Mouse (Mus musculus): Measurements from ENCODE around the gene Atp2b2. TPM values are rescaled to one million over a fixed set of nuclear protein-coding genes. Genes with fewer than 3 reads are reported as not detected.

The Atp2b2 gene
- polyA plus RNA-seq, 1 experiment from 2014 or later: 13.4 TPM

- Histone ChIP-seq H3K9ac (ENCODE audit: low read length) (no peak overlapping the region), H3K4me1 (ENCODE audit: control insufficient read depth, insufficient read depth, low read length) (peaks cover 13% of the 10 kb centered on the region), H3K9me3 (replicated peaks; ENCODE audit: control insufficient read depth, low read length) (no peaks in the 10 kb centered on the region), H3K27ac (ENCODE audit: low read depth, low read length) (no peak overlapping the region), H3K27me3 (replicated peaks; ENCODE audit: control insufficient read depth, insufficient read depth, low read length) (no peaks in the 10 kb centered on the region), H3K36me3 (ENCODE audit: control insufficient read depth, insufficient read depth, low read length) (no peaks in the 10 kb centered on the region), H3K4me3 (ENCODE audit: low read depth, low read length) (no peak overlapping the region), H3K4me2 (ENCODE audit: low read length) (no peak overlapping the region)
- DNase-seq (ENCODE audit: low spot score): no peak
- ATAC-seq: no peak
Measured at GRCm38 (mm10) chr6:113886886-113887285, 155.5 kb downstream of the Atp2b2 start.

GRCm38 (mm10) chr6:113884806-113885205 lies 157.6 kb downstream of the Atp2b2 start:
- WGBS: 71% methylated on average over 4 of the region's 4 CpGs
- no peak for DNase-seq (ENCODE audit: low spot score)
- no peak overlapping the region for H3K4me2 ChIP-seq (ENCODE audit: low read length)
- H3K9ac ChIP-seq (ENCODE audit: low read length): no peak overlapping the region
- H3K27me3 ChIP-seq (replicated peaks; ENCODE audit: control insufficient read depth, insufficient read depth, low read length): no peaks in the 10 kb centered on the region
- no peak for ATAC-seq
- H3K9me3 ChIP-seq (replicated peaks; ENCODE audit: control insufficient read depth, low read length): no peaks in the 10 kb centered on the region
- peaks cover 7% of the 10 kb centered on the region for H3K4me1 ChIP-seq (ENCODE audit: control insufficient read depth, insufficient read depth, low read length)
- H3K27ac ChIP-seq (ENCODE audit: low read depth, low read length): no peak overlapping the region
- no peaks in the 10 kb centered on the region for H3K36me3 ChIP-seq (ENCODE audit: control insufficient read depth, insufficient read depth, low read length)
- no peak overlapping the region for H3K4me3 ChIP-seq (ENCODE audit: low read depth, low read length)

- 53% methylated on average over 9 of the region's 9 CpGs for WGBS
- H3K27ac ChIP-seq (ENCODE audit: low read depth, low read length): no peak overlapping the region
- H3K27me3 ChIP-seq (replicated peaks; ENCODE audit: control insufficient read depth, insufficient read depth, low read length): no peaks in the 10 kb centered on the region
- no peak overlapping the region for H3K4me2 ChIP-seq (ENCODE audit: low read length)
- H3K4me1 ChIP-seq (ENCODE audit: control insufficient read depth, insufficient read depth, low read length): no peaks in the 10 kb centered on the region
- no peaks in the 10 kb centered on the region for H3K9me3 ChIP-seq (replicated peaks; ENCODE audit: control insufficient read depth, low read length)
- peak overlapping the region; percentile 17; the same call in 1 of the 2 replicates for H3K9ac ChIP-seq (ENCODE audit: low read length)
- ATAC-seq: no peak
- no peak for DNase-seq (ENCODE audit: low spot score)
- H3K36me3 ChIP-seq (ENCODE audit: control insufficient read depth, insufficient read depth, low read length): no peaks in the 10 kb centered on the region
- no peak overlapping the region for H3K4me3 ChIP-seq (ENCODE audit: low read depth, low read length)
Measured at GRCm38 (mm10) chr6:113883225-113883624, 159.2 kb downstream of the Atp2b2 start.

GRCm38 (mm10) chr6:113882396-113882795 lies 160.0 kb downstream of the Atp2b2 start:
- WGBS: 68% methylated on average over 7 of the region's 7 CpGs
- ATAC-seq: no peak
- Histone ChIP-seq H3K36me3 (ENCODE audit: control insufficient read depth, insufficient read depth, low read length) (no peaks in the 10 kb centered on the region), H3K9me3 (replicated peaks; ENCODE audit: control insufficient read depth, low read length) (no peaks in the 10 kb centered on the region), H3K9ac (ENCODE audit: low read length) (no peak overlapping the region), H3K4me2 (ENCODE audit: low read length) (no peak overlapping the region), H3K4me3 (ENCODE audit: low read depth, low read length) (no peak overlapping the region), H3K4me1 (ENCODE audit: control insufficient read depth, insufficient read depth, low read length) (no peaks in the 10 kb centered on the region), H3K27me3 (replicated peaks; ENCODE audit: control insufficient read depth, insufficient read depth, low read length) (no peaks in the 10 kb centered on the region), H3K27ac (ENCODE audit: low read depth, low read length) (no peak overlapping the region)
- no peak for DNase-seq (ENCODE audit: low spot score)

- H3K27ac ChIP-seq (ENCODE audit: low read depth, low read length): no peak overlapping the region
- no peak overlapping the region for H3K4me3 ChIP-seq (ENCODE audit: low read depth, low read length)
- H3K4me2 ChIP-seq (ENCODE audit: low read length): no peak overlapping the region
- DNase-seq (ENCODE audit: low spot score) (no peak), ATAC-seq (no peak)
- H3K9ac ChIP-seq (ENCODE audit: low read length): no peak overlapping the region
- H3K36me3 ChIP-seq (ENCODE audit: control insufficient read depth, insufficient read depth, low read length): no peaks in the 10 kb centered on the region
- no peaks in the 10 kb centered on the region for H3K9me3 ChIP-seq (replicated peaks; ENCODE audit: control insufficient read depth, low read length)
- no peaks in the 10 kb centered on the region for H3K27me3 ChIP-seq (replicated peaks; ENCODE audit: control insufficient read depth, insufficient read depth, low read length)
- WGBS: 51% methylated on average over 10 of the region's 10 CpGs
- H3K4me1 ChIP-seq (ENCODE audit: control insufficient read depth, insufficient read depth, low read length): no peaks in the 10 kb centered on the region
Measured at GRCm38 (mm10) chr6:113881561-113882243, 160.7 kb downstream of the Atp2b2 start.

- WGBS: 55% methylated on average over 3 of the region's 3 CpGs
Measured at GRCm38 (mm10) chr6:113879366-113879765, 163.0 kb downstream of the Atp2b2 start.

GRCm38 (mm10) chr6:113878510-113879128 lies 163.8 kb downstream of the Atp2b2 start:
- Histone ChIP-seq H3K9me3 (replicated peaks; ENCODE audit: control insufficient read depth, low read length) (no peaks in the 10 kb centered on the region), H3K4me2 (ENCODE audit: low read length) (no peak overlapping the region)
- 84% methylated on average over 8 of the region's 8 CpGs for WGBS

More at GRCm38 (mm10) chr6:113879366-113879765, 163.0 kb downstream of the Atp2b2 start:
- Histone ChIP-seq H3K9ac (ENCODE audit: low read length) (no peak overlapping the region), H3K36me3 (ENCODE audit: control insufficient read depth, insufficient read depth, low read length) (no peaks in the 10 kb centered on the region), H3K4me3 (ENCODE audit: low read depth, low read length) (no peak overlapping the region), H3K9me3 (replicated peaks; ENCODE audit: control insufficient read depth, low read length) (no peaks in the 10 kb centered on the region), H3K27me3 (replicated peaks; ENCODE audit: control insufficient read depth, insufficient read depth, low read length) (no peaks in the 10 kb centered on the region), H3K4me1 (ENCODE audit: control insufficient read depth, insufficient read depth, low read length) (no peaks in the 10 kb centered on the region), H3K4me2 (ENCODE audit: low read length) (no peak overlapping the region), H3K27ac (ENCODE audit: low read depth, low read length) (no peak overlapping the region)
- no peak for DNase-seq (ENCODE audit: low spot score)
- no peak for ATAC-seq

GRCm38 (mm10) chr6:113876585-113876984 lies 165.8 kb downstream of the Atp2b2 start:
- H3K27me3 ChIP-seq (replicated peaks; ENCODE audit: control insufficient read depth, insufficient read depth, low read length): no peaks in the 10 kb centered on the region
- no peaks in the 10 kb centered on the region for H3K9me3 ChIP-seq (replicated peaks; ENCODE audit: control insufficient read depth, low read length)
- H3K4me2 ChIP-seq (ENCODE audit: low read length): no peak overlapping the region
- no peak overlapping the region for H3K4me3 ChIP-seq (ENCODE audit: low read depth, low read length)
- WGBS: 86% methylated on average over 3 of the region's 3 CpGs
- no peak overlapping the region for H3K9ac ChIP-seq (ENCODE audit: low read length)
- no peak overlapping the region for H3K27ac ChIP-seq (ENCODE audit: low read depth, low read length)
- DNase-seq (ENCODE audit: low spot score) (no peak), ATAC-seq (no peak)
- H3K4me1 ChIP-seq (ENCODE audit: control insufficient read depth, insufficient read depth, low read length): no peaks in the 10 kb centered on the region
- no peaks in the 10 kb centered on the region for H3K36me3 ChIP-seq (ENCODE audit: control insufficient read depth, insufficient read depth, low read length)

More at GRCm38 (mm10) chr6:113878510-113879128, 163.8 kb downstream of the Atp2b2 start:
- ATAC-seq (no peak), DNase-seq (ENCODE audit: low spot score) (no peak)
- no peak overlapping the region for H3K27ac ChIP-seq (ENCODE audit: low read depth, low read length)
- no peaks in the 10 kb centered on the region for H3K4me1 ChIP-seq (ENCODE audit: control insufficient read depth, insufficient read depth, low read length)
- H3K27me3 ChIP-seq (replicated peaks; ENCODE audit: control insufficient read depth, insufficient read depth, low read length): no peaks in the 10 kb centered on the region
- no peaks in the 10 kb centered on the region for H3K36me3 ChIP-seq (ENCODE audit: control insufficient read depth, insufficient read depth, low read length)
- no peak overlapping the region for H3K4me3 ChIP-seq (ENCODE audit: low read depth, low read length)
- H3K9ac ChIP-seq (ENCODE audit: low read length): no peak overlapping the region

GRCm38 (mm10) chr6:113875201-113875600 lies 167.2 kb downstream of the Atp2b2 start:
- ATAC-seq: no peak
- H3K27ac ChIP-seq (ENCODE audit: low read depth, low read length): no peak overlapping the region
- H3K27me3 ChIP-seq (replicated peaks; ENCODE audit: control insufficient read depth, insufficient read depth, low read length): no peaks in the 10 kb centered on the region
- H3K9me3 ChIP-seq (replicated peaks; ENCODE audit: control insufficient read depth, low read length): no peaks in the 10 kb centered on the region
- H3K4me3 ChIP-seq (ENCODE audit: low read depth, low read length): no peak overlapping the region
- WGBS: 82% methylated on average over 2 of the region's 2 CpGs
- DNase-seq (ENCODE audit: low spot score): no peak
- H3K36me3 ChIP-seq (ENCODE audit: control insufficient read depth, insufficient read depth, low read length): no peaks in the 10 kb centered on the region
- H3K4me2 ChIP-seq (ENCODE audit: low read length): no peak overlapping the region
- no peaks in the 10 kb centered on the region for H3K4me1 ChIP-seq (ENCODE audit: control insufficient read depth, insufficient read depth, low read length)
- H3K9ac ChIP-seq (ENCODE audit: low read length): no peak overlapping the region

Measured in forebrain, embryonic 14.5 days (tissue).